Mouse (Mus musculus) urinary bladder, postnatal 14 days (tissue): ENCODE results near the gene Eef1akmt2.

Experiments used
- DNase-seq: peaks from one replicate; pipeline ENCODE4 v3.0.0; 2021; ENCODE audit warnings: low spot score

Gene Eef1akmt2

GRCm38 (mm10) chr7:132866316-132866715 is 13.8 kb upstream of the Eef1akmt2 start:
- DNase-seq, result no peak

- DNase-seq, result peak; percentile 93
Observed at GRCm38 (mm10) chr7:132859042-132859958, 6.8 kb upstream of the Eef1akmt2 start, which contains the start of gene Abraxas2. Abraxas2 (plus strand) TSS chr7:132859225.

GRCm38 (mm10) chr7:132858043-132858608 is 5.7 kb upstream of the Eef1akmt2 start:
- DNase-seq, result no peak

- no peak for DNase-seq
Observed at GRCm38 (mm10) chr7:132856083-132856482, 3.6 kb upstream of the Eef1akmt2 start.

- DNase-seq, result no peak
Observed at GRCm38 (mm10) chr7:132853946-132854345, 1.5 kb upstream of the Eef1akmt2 start.

- no peak for DNase-seq
Observed at GRCm38 (mm10) chr7:132853361-132853760, 888 bp upstream of the Eef1akmt2 start.

GRCm38 (mm10) chr7:132843152-132843551 is 9.3 kb downstream of the Eef1akmt2 start:
- no peak for DNase-seq

GRCm38 (mm10) chr7:132842455-132842854 is 10.0 kb downstream of the Eef1akmt2 start:
- DNase-seq, result no peak

- no peak for DNase-seq
Observed at GRCm38 (mm10) chr7:132841287-132841686, 11.2 kb downstream of the Eef1akmt2 start.

- no peak for DNase-seq
Observed at GRCm38 (mm10) chr7:132830955-132831354, 21.5 kb downstream of the Eef1akmt2 start.

- no peak for DNase-seq
Observed at GRCm38 (mm10) chr7:132824346-132825022, 28.0 kb downstream of the Eef1akmt2 start.

GRCm38 (mm10) chr7:132823832-132824231 is 28.6 kb downstream of the Eef1akmt2 start:
- DNase-seq, result no peak

- no peak for DNase-seq
Observed at GRCm38 (mm10) chr7:132820692-132821091, 31.8 kb downstream of the Eef1akmt2 start.

- no peak for DNase-seq
Observed at GRCm38 (mm10) chr7:132817056-132817455, 35.4 kb downstream of the Eef1akmt2 start.

GRCm38 (mm10) chr7:132816528-132816927 is 35.9 kb downstream of the Eef1akmt2 start:
- no peak for DNase-seq

GRCm38 (mm10) chr7:132815081-132815480 is 37.4 kb downstream of the Eef1akmt2 start:
- peak; percentile 2 for DNase-seq

- peak; percentile 46 for DNase-seq
Observed at GRCm38 (mm10) chr7:132814089-132814450, 38.4 kb downstream of the Eef1akmt2 start.

- DNase-seq, result peak; percentile 67
Observed at GRCm38 (mm10) chr7:132813416-132814088, 38.9 kb downstream of the Eef1akmt2 start, which contains the start of gene Fam53b. Fam53b (minus strand) TSS chr7:132813886.

- peak; percentile 50 for DNase-seq
Observed at GRCm38 (mm10) chr7:132812619-132813415, 39.7 kb downstream of the Eef1akmt2 start.

GRCm38 (mm10) chr7:132811716-132812618 is 40.5 kb downstream of the Eef1akmt2 start:
- DNase-seq, result peak; percentile 16
